Mouse (Mus musculus) hindbrain, embryonic 16.5 days (tissue): ENCODE results near the gene Acer3. TPM values are rescaled to one million over a fixed set of nuclear protein-coding genes. Genes with fewer than 3 reads are reported as not detected.

Experiments
- ATAC-seq: fragments of 200-750 bp; cut with Nextera tagmentation; 2 replicates; pipeline ENCODE4 v1.8.0; 2017; ENCODE audit warnings: moderate TSS enrichment, moderate library complexity
- H3K27ac ChIP-seq: fragments of 300-500 bp; sonication (generic); 2 replicates; pipeline ENCODE4 v1.5.1; 2014; ENCODE audit warnings: low read depth, mild to moderate bottlenecking, control low read depth, low read length, moderate library complexity
- H3K27me3 ChIP-seq: fragments of 300-500 bp; sonication (generic); replicated peaks from 2 replicates; pipeline ENCODE4 v1.6.1; 2014; ENCODE audit warnings: low read length; ENCODE audit not compliant: control insufficient read depth, insufficient read depth
- H3K36me3 ChIP-seq: fragments of 300-500 bp; sonication (generic); 2 replicates; pipeline ENCODE4 v1.6.1; 2014; ENCODE audit warnings: mild to moderate bottlenecking, low read length, moderate library complexity, mixed read lengths; ENCODE audit not compliant: control insufficient read depth, insufficient read depth
- H3K4me1 ChIP-seq: fragments of 300-500 bp; sonication (generic); 2 replicates; pipeline ENCODE4 v1.6.1; 2014; ENCODE audit warnings: low read depth, low read length; ENCODE audit not compliant: control insufficient read depth, insufficient read depth
- H3K4me2 ChIP-seq: fragments of 300-500 bp; sonication (generic); 2 replicates; pipeline ENCODE4 v1.6.1; 2014; ENCODE audit warnings: mild to moderate bottlenecking, low read length, control low read depth, moderate library complexity
- H3K4me3 ChIP-seq: fragments of 300-500 bp; sonication (generic); 2 replicates; pipeline ENCODE4 v1.5.1; 2014; ENCODE audit warnings: mild to moderate bottlenecking, low read length, control low read depth, moderate library complexity
- H3K9ac ChIP-seq: fragments of 300-500 bp; sonication (generic); 2 replicates; pipeline ENCODE4 v1.6.1; 2014; ENCODE audit warnings: low read depth, mild to moderate bottlenecking, control low read depth, low read length, moderate library complexity
- H3K9me3 ChIP-seq: fragments of 300-500 bp; sonication (generic); 2 replicates; pipeline ENCODE4 v1.6.1; 2014; ENCODE audit warnings: mild to moderate bottlenecking, low read length, moderate library complexity; ENCODE audit not compliant: control insufficient read depth
- WGBS: fragments of 180-500 bp; shearing (Covaris S2); extraction: QIAGEN DNeasy Blood & Tissue Kit; methylation state at CpG from one replicate; pipeline ENCODE4 v1.1.7; 2014; 5-methylcytosine and 5-hydroxymethylcytosine counted together
- polyA plus RNA-seq: library from polyadenylated mRNA; unstranded; fragments of >200 nt; fragmentation: Nextera tagmentation; extraction: Ambion mirVana; gene quantifications from 2 replicates; pipeline ENCODE4 v1.2.1, GENCODE M21; 2015

Acer3 gene
- polyA plus RNA-seq: 26.9 and 29.5 TPM in 2 replicates

DNA sequence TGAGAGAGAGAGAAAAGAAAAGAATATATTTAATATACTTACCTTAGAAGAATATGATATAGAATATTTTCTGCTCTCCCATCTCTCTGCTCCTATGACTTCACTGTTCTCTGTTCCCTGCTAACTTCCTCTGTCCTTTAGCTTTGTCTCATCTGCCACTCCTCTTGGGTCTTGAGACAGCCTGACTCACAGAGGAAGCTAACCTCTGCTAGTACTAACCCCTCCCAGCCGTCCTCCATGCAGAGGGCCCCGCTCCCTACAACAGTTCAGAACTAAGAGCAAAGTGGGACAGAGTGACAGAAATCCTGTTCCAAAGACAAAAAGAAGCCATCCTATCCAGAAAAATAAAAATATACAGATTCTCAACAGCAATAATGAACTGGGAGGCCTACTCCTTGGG is at the start of gene Acer3:
Acer3 (minus strand) TSS at position 126 of the 400 bp plus-strand sequence.
- H3K4me2 ChIP-seq: no peak within 1 kb of the TSS
- 89% methylated on average over 2 of the region's 2 CpGs for WGBS
- no peaks in the 10 kb centered on the region for H3K9me3 ChIP-seq
- no peak within 1 kb of the TSS for H3K27ac ChIP-seq
- peaks cover 5% of the 10 kb centered on the region; the same call in 1 of the 2 replicates for H3K4me1 ChIP-seq
- no peaks in the 10 kb centered on the region for H3K27me3 ChIP-seq
- H3K36me3 ChIP-seq: no peaks in the 10 kb centered on the region
- no peak within 1 kb of the TSS for H3K4me3 ChIP-seq
- no peak within 1 kb of the TSS for H3K9ac ChIP-seq
- ATAC-seq: no peak

DNA sequence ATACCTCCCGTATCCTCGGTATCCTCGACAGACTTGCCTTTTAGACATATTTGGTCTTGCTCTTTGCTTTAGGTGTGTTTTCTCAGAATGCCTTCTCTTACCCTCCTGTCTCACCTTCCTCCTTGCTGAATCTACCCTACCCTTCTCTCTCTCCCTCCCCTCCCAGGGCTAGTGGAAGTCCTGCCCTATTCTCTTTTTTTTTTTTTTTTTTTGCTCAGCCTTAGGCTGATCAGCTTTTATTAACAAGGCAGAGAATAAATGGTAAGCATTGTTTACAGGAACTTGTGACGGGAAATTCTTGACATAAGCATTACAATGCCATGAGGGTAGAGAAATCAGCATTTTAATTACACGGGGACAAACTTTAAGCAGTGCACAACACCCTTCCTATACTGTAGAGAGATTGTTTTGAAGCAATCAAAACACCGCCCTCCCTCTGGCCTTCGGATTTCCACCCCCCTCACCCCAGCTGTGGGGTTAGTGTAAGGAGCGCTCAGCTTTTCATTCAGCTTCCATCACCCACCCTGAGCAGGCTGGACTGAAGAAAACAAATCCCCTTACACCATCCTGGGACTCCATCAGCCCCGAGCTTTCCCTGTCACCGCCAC is 48.9 kb upstream of the Acer3 start:
- H3K36me3 ChIP-seq: no peaks in the 10 kb centered on the region
- no peaks in the 10 kb centered on the region for H3K27me3 ChIP-seq
- H3K9ac ChIP-seq: no peak overlapping the region
- no peaks in the 10 kb centered on the region for H3K4me1 ChIP-seq
- no peak overlapping the region for H3K4me3 ChIP-seq
- no peak overlapping the region for H3K4me2 ChIP-seq
- no peak for ATAC-seq
- 53% methylated on average over 10 of the region's 10 CpGs for WGBS
- no peaks in the 10 kb centered on the region for H3K9me3 ChIP-seq
- no peak overlapping the region for H3K27ac ChIP-seq

DNA sequence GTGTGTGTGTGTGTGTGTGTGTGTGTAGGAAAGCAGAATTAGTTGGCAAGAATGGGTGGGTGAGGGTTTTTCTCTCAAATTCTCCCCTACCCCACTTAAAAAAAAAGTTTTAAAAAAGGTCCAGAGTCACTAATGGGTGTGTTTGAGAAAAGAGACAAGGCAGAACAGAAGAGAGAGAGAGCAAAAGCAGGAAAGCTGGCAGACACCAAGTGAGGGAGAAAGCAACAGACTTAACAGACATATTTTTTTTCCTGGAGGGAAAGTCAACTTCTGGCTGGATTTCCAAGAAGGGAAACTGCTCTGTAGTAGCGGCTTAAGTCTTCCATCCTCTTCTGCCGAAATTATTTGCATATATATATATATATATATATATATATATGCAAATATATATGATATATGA is 40.7 kb upstream of the Acer3 start:
- ATAC-seq: no peak
- Histone ChIP-seq H3K9me3 (no peaks in the 10 kb centered on the region), H3K4me3 (peak overlapping the region; percentile 80), H3K27ac (peak overlapping the region; percentile 82), H3K36me3 (no peaks in the 10 kb centered on the region), H3K27me3 (no peaks in the 10 kb centered on the region), H3K4me1 (peaks cover 23% of the 10 kb centered on the region), H3K9ac (peak overlapping the region; percentile 79; the same call in 1 of the 2 replicates), H3K4me2 (peak overlapping the region; percentile 93)
- WGBS: 40% methylated on average over 2 of the region's 2 CpGs

DNA sequence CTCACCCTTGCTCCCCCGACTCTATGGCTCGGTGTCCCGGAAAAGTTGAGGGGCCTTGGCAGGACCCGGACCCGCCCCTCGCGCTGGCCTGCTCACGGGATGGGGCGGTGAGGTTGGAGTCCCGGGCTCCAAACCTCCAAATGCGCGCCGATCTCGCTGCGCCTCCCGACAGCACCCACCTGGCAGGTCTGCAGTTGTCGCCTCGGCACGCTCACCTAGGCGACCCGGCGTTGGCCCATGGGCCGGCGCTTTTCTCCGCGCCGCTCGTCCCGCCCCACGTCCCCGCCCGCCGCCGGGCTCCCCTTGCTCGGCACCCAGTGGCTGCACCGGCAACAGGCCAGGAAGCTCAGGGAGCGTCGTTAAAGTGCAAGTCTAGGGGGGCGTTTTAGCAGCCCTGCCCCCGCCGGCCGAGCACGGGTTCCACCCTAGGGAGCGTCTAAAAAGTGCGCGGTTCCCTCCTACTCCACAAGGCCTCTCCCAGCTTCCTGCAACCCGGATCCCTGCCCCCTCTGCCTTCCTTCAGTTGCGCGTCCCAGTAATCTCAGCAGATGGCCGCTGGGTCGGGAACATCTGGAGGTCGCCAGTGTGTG is 40.1 kb upstream of the Acer3 start, which contains the start of gene Tsku:
Tsku (minus strand) TSS at position 266 of the 590 bp plus-strand sequence.
- Histone ChIP-seq H3K4me2 (peak within 1 kb of the TSS; percentile 93), H3K27me3 (no peaks in the 10 kb centered on the region), H3K27ac (peak within 1 kb of the TSS; percentile 82), H3K36me3 (no peaks in the 10 kb centered on the region), H3K4me3 (peak within 1 kb of the TSS; percentile 80), H3K9me3 (no peaks in the 10 kb centered on the region), H3K9ac (peak within 1 kb of the TSS; percentile 79), H3K4me1 (peaks cover 28% of the 10 kb centered on the region)
- peak; percentile 89 for ATAC-seq
- 0% methylated on average over 45 of the region's 52 CpGs for WGBS

DNA sequence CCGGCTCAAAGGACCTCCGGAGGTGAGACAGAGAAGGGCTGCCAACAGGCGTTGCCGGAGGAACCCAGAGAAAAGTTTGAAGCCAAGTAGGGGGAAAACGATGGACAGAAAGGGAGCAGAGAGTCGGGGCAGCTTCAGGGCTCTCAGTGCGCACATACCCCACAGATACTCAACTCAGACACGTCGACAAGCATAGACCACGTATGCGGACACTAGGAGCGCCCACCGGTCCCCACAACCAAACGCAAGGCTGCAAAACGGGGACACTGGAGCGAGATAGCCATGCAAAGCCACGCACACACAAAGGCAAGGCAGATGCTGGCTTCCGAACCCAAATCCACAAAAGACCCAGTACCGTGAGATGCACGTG is 39.6 kb upstream of the Acer3 start:
- H3K36me3 ChIP-seq: no peaks in the 10 kb centered on the region
- H3K4me1 ChIP-seq: peaks cover 29% of the 10 kb centered on the region
- H3K9me3 ChIP-seq: no peaks in the 10 kb centered on the region
- no peaks in the 10 kb centered on the region for H3K27me3 ChIP-seq
- H3K27ac ChIP-seq: peak overlapping the region; percentile 82
- H3K9ac ChIP-seq: peak overlapping the region; percentile 79
- peak overlapping the region; percentile 93 for H3K4me2 ChIP-seq
- ATAC-seq: no peak
- WGBS: under 1% methylated on average over 20 of the region's 20 CpGs
- H3K4me3 ChIP-seq: peak overlapping the region; percentile 80

DNA sequence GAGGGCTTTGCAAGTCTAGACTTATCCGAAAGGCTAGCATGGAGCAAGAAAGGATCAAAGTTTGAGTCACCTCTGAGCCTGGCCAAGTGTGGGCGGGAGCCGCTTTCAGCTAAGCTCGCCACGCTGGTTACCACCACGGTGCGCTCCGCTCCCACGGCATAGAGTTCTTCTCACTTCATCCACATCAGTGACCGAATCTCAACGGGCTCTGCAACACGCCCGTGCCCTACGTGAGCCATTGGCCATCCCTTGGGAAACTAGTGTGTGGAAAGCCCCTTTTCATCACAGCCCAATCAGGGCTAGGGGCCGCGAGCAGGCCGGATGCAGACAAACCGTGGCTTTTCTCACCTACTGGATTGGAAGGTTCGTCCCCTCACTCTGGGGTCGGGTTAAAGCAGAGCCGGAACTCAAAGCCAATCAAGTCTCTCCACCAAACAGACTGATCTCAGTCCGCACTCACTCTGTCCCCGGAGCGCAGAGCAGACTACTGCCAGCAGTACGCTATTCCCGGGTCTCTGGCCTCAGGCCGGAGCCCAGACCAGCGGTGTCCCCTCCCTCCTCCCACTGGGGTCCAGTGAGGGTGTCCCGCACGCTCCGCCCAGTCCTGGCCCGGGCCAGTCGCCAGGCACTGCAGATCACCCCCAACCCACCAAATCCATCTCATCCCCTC is 39.1 kb upstream of the Acer3 start:
- Histone ChIP-seq H3K9me3 (no peaks in the 10 kb centered on the region), H3K4me3 (peak overlapping the region; percentile 80), H3K9ac (peak overlapping the region; percentile 79), H3K36me3 (no peaks in the 10 kb centered on the region), H3K27ac (peak overlapping the region; percentile 82), H3K4me2 (peak overlapping the region; percentile 93), H3K27me3 (no peaks in the 10 kb centered on the region), H3K4me1 (peaks cover 31% of the 10 kb centered on the region)
- 2% methylated on average over 33 of the region's 33 CpGs for WGBS
- peak; percentile 81 for ATAC-seq

DNA sequence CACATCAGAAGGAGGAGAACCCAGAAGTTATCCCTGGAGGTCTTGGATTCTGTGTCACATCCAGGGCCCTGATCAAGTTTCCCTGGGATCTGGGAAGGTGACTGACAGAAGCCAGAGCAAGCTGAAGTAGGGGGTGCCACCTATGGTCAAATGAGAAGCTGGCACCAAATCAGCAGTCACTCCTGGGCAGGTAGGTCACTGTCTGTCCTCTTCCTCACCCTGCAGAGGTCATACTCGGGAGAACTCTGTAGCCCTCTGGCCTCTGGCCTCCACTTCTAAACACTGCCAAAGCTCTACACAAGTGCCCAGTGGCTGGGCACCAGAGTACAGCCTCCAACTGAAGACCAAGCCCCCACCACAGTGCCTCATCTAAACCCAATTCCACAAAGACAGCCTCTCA is 37.0 kb upstream of the Acer3 start:
- Histone ChIP-seq H3K9ac (no peak overlapping the region), H3K4me3 (no peak overlapping the region), H3K9me3 (no peaks in the 10 kb centered on the region), H3K36me3 (no peaks in the 10 kb centered on the region), H3K27ac (no peak overlapping the region), H3K4me1 (peaks cover 39% of the 10 kb centered on the region), H3K27me3 (no peaks in the 10 kb centered on the region), H3K4me2 (0 out of 2 replicates have a peak overlapping the region, but pooled peaks have one; percentile 2)
- 75% methylated on average over 1 of the region's 1 CpGs for WGBS
- ATAC-seq: no peak

DNA sequence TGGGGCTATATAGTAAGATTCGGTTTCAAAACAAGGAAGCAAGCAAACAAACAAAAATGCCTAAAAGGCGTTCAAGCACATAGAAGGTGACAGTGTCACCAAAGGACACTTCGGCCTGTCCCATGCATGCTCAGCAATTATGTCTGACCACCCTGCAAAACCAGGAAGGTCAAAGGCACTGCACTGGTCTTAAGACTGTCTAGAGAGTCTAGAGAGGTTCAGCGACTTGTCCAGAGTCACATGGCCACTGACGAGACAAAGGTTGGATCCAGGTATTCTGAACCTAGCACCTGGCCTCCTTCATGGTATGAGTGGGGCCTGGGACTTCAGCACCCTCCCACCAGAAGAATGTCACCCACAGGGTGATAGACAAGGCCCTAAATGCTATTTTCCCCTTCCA is 36.3 kb upstream of the Acer3 start:
- no peak for ATAC-seq
- Histone ChIP-seq H3K36me3 (0 out of 2 replicates have a peak, but pooled peaks cover under 1% of the 10 kb centered on the region), H3K4me2 (no peak overlapping the region), H3K4me3 (no peak overlapping the region), H3K4me1 (peaks cover 39% of the 10 kb centered on the region), H3K9ac (no peak overlapping the region), H3K9me3 (no peaks in the 10 kb centered on the region), H3K27ac (no peak overlapping the region), H3K27me3 (no peaks in the 10 kb centered on the region)
- WGBS: 84% methylated on average over 5 of the region's 5 CpGs

DNA sequence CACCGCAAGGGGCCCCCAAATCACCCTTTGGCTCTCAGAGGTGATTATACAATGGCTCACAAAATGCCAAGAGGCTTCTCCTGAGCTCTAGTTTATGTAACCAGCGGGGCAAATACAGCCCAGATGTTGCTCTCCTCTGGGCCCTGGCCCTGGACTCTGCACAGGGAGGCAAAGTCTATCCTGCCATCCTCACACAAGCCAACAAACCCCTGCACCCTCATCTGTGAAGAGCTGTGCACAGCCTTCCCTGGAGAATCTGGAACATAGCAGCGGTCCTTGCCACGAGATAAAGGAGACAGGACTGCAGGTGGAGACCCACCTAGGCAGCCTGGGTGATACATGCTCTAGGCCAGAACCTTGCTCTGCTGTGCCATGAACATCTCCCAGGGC is 33.9 kb upstream of the Acer3 start:
- H3K27ac ChIP-seq: no peak overlapping the region; the same call in 1 of the 2 replicates
- H3K4me1 ChIP-seq: peaks cover 36% of the 10 kb centered on the region
- no peak overlapping the region for H3K4me2 ChIP-seq
- no peak overlapping the region for H3K4me3 ChIP-seq
- no peak for ATAC-seq
- no peak overlapping the region for H3K9ac ChIP-seq
- no peaks in the 10 kb centered on the region for H3K27me3 ChIP-seq
- H3K36me3 ChIP-seq: 0 out of 2 replicates have a peak, but pooled peaks cover 10% of the 10 kb centered on the region
- 51% methylated on average over 4 of the region's 4 CpGs for WGBS
- H3K9me3 ChIP-seq: no peaks in the 10 kb centered on the region
